Mouse (Mus musculus) B cell, adult 2 months (primary cell): ENCODE results near the gene Zxdc.
A peak's percentile ranks its signal among the peaks of the same experiment; 100 is the strongest.

Source experiments
- DNase-seq, 2 experiments: peaks; one replicate each; pipeline ENCODE4 v3.0.0; 2022

Gene Zxdc

GRCm38 (mm10) chr6:90381465-90381864 lies 12.2 kb downstream of the Zxdc start:
- no peak for DNase-seq

DNA sequence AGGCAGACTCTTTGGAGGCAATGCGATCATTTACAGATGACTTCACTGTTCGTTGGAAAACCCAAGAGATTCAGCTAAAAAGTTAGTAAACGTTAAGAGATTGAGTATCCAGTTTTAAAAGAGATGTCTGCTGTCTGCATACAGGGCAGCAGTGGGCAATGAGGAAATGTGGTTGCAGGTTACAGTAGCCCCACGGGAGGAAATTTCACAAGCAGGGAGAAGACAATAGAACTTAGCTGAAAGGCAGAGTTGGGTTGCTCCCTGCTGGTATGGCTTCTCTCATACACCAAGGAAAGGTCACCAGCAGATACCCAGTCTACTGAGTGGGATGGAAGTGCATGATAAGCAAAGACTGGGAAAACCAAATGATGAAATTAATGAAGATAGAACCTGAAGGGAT lies 21.3 kb downstream of the Zxdc start:
- DNase-seq = no peak

DNA sequence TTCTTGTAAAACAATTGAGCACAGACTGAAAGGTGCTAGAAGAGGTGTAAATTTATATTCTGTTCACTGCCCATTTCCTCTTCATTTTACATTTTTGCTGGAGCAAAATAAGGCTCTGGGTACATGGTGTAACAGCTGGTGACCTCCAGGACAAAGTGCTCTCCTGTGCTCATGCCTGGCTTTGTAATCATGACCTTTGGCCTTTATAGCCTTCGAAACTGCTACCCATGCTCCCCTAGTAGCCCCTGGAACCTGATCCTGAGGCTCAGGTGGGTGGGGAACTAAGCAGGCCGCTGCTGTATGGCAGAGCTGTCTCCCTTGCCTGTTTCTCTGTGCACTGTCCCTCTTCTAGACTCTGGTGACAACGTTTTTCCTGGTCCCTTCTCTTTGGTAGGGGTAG lies 24.7 kb downstream of the Zxdc start:
- no peak for DNase-seq

GRCm38 (mm10) chr6:90395751-90396150 lies 26.5 kb downstream of the Zxdc start:
- DNase-seq = no peak

GRCm38 (mm10) chr6:90397291-90397690 lies 28.0 kb downstream of the Zxdc start:
- no peak for DNase-seq

- DNase-seq = no peak
Observed at GRCm38 (mm10) chr6:90408632-90409031, 39.3 kb downstream of the Zxdc start.

DNA sequence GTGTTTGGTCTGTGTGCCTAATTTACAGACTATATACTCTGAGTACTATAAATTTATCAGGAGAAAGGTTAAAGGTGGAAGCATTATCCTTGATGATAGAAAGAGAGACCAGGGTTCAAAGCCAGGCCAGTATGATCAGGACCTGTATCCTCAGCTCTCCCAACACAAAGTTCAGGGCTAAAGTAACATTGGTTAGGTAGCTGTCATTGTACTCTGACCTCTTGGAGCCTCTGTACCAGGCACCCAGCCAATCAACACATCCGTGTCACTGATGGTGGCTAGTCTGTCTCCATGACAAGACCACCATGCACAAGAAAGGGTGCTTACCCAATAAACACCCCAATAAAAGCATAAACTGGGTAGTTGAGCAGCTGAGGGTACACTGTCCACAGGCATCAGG lies 41.7 kb downstream of the Zxdc start:
- DNase-seq = no peak

GRCm38 (mm10) chr6:90411926-90412325 lies 42.6 kb downstream of the Zxdc start:
- no peak for DNase-seq

- DNase-seq = peak; percentile 60 to 61
Observed at GRCm38 (mm10) chr6:90422565-90422964, 53.3 kb downstream of the Zxdc start.

DNA sequence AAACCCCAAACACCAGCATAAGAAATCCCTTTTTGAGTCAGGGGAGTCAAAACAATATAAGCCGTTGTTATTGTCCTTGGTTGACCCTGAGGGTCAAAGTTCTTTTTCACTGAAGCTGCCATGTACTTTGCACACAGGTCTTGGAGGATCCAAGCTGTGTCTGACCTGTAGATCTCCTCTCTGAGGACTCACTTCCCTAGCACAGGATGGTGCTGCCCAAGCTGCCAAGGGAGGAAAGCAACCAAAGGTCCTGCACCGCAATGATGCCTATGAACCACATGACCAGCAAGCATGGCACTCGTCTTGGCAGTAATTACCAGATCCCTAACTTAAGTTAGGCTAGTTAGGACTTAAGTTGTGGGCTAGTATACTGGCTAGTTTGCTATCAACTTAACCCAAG lies 56.1 kb downstream of the Zxdc start:
- no peak for DNase-seq

DNA sequence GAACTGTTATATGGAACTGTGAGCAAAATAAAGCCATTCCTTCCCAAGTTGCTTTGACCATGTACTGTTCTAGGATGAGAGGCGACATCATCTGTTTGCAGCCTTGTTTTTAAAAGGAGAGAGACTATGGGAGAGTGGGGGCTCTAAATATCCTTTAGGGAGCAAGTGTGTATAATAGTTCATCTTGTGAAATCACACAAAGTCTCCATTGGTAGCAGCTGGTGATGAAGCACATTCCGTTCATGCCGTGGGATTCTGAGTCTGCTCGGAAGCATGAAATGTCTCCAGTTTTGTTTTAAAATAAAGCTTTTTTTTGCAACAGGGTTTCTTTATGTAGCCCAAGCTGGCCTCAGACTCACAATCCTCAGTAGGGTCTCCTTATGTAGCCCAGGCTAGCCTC lies 56.7 kb downstream of the Zxdc start:
- DNase-seq = no peak

DNA sequence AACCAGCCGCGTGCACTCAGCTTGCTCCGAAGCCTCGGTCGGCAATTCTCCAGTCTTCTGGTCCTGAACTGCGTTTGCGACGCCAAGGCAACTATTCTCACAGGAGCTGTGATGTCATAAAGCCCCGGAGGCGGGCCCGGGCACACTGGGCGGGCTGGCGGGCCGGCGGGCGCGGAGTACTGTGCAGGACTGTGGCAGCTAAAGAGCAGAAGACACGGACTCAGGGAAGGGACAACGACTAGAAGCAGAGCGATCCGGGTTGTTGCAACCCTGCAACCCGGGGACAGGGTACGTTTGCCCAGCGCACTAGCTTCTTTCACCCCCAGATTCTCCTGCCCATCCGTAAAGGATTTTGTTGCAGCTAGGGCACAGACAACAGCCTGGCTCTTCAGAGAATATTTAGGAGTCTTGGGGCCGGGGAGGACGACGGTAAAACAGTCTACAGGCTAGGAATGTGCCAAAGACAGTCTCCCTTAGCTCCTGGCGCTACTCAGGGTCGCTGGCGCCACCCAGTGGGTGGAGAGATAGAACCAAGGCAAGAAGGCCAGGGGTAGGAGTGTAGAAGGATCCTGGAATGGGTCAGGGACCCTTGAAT lies 59.2 kb downstream of the Zxdc start, which contains the start of gene Cfap100:
Cfap100 (minus strand) TSS at position 418 of the 595 bp plus-strand sequence.
- DNase-seq = peak; percentile 6 to 8

- no peak for DNase-seq
Observed at GRCm38 (mm10) chr6:90429911-90430310, 60.6 kb downstream of the Zxdc start.

DNA sequence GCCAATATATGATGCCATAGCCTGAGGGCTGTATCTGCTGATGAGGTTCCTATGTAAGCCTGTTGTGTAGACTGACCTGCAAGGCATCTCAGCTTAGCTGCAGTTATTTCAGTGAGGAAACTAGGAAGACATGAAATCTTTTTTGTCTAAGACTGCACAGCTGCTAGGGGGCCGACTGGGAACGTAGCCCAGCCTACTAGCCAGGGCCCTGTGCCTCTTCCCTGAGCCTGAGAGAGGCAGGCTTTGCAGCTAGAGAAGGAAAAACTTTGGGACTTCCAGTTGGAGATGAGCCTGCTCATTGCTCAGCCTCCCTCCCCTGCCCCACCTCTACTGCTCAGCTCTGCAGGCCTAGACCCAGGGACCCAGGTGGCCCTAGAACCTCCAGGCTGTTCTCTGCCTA lies 62.2 kb downstream of the Zxdc start:
- no peak for DNase-seq

- no peak for DNase-seq
Observed at GRCm38 (mm10) chr6:90434687-90435086, 65.4 kb downstream of the Zxdc start.

GRCm38 (mm10) chr6:90435195-90435618 lies 65.9 kb downstream of the Zxdc start:
- peak; percentile 66 to 68 for DNase-seq

DNA sequence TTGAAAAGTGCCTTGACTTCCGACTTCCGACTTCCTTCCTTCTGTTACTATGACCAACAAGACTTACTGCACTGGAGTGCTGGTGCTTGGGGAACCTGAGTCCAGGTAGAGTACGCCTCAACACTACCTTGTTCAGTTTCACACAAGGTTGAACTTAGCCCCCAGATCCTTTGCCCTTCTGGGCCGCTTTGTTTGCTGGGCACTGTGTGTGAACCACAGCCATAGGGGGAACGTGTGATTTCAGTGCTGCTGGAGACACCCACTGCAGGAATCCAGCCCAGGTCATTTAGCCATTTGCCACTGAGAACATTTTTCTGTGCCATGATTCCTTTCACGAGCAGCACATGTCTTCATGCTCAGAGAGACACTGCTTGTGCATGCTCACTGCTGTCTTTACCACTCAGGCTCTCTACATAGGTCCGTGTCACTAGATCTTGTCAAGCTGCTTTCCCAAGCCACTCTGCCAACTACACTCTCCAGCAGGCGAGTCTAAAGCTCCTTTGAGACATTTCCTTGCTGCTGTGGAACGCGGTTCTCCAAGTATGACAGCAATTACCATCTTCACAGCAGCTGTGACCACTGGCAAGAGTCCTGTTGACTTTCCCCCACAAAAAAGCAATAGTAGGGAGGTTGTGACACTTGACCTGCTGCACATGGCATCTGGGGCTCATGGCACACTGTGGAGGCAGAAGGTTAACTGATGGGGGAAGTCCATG lies 67.1 kb downstream of the Zxdc start:
- DNase-seq = no peak

GRCm38 (mm10) chr6:90437041-90437440 lies 67.7 kb downstream of the Zxdc start:
- no peak for DNase-seq

DNA sequence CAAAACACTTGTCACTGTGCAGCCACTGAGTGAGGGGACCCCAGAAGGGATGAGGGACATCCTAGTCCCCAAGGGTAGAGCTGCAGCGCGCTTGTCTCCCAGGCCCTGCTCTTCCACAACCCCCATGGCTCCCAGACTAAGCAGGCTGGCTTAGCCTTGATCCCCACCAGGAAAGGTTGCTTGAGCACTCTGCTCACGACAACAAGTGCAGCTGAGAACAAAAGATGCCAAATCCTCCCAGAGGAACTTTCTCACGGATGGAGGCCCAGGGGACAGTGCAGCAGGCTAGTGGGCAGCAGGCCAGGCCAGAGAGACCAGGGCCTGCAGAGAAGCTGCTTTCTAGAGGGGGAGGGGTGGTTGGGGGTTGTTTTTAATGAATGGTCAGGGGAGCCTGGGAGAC lies 77.6 kb downstream of the Zxdc start:
- DNase-seq = no peak

GRCm38 (mm10) chr6:90450179-90450578 lies 80.9 kb downstream of the Zxdc start:
- DNase-seq = peak; percentile 5 to 6

DNA sequence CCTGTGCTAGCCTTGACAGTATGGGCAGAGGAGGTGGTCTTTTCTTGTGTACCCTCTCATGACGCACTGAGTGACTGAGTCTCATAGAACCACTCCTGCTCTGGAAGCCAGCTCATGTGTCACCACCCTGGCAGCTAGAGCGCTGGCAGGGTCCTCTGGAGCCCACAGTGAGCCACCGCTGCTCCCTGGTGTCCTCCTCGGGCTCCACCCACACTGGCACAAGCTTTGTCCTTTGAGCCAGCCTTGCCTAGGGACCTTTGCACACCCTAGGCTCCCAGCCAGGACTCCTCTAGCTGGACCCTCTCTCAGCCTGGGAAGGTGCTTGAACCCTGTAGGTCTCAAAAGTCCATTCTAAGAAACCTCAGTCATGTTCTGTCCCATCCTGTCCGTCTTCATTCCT lies 81.4 kb downstream of the Zxdc start:
- DNase-seq = no peak

DNA sequence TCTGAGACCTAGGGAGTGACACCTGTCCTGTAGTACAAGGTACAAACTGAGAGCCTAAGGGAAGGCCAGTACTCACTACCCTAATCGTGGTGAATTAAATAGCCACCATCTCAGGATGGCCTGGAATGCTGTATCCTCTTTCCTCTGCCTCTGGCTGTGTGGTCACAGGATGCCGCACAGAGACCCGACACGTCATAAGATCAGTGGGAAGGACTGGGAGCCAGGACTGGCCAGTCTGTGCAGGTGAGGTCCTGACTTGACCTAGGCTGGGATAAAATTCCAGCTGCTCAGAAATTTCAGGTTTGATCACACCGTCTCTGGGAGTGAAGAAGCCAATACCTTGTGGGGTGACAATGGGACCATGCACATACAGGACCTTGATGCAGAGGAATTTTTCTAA lies 82.2 kb downstream of the Zxdc start:
- no peak for DNase-seq

- no peak for DNase-seq
Observed at GRCm38 (mm10) chr6:90452603-90453002, 83.3 kb downstream of the Zxdc start.
